Mouse (Mus musculus) left cerebral cortex, postnatal 25 days (tissue): ENCODE data around the gene Rnf114. TPM values are rescaled to one million over a fixed set of nuclear protein-coding genes. Genes with fewer than 3 reads are reported as not detected.

Experiments used
- DNase-seq, 2 experiments: peaks; one replicate each; pipeline ENCODE4 v3.0.0; 2022; ENCODE audit warnings: low spot score in 2 of 2, mixed read lengths in 1 of 2
- intact Hi-C: fragments of 180-260 bp; cut with DNase I; formaldehyde crosslinking; loops from one replicate; pipeline ENCODE4 v1.15.1; 2025
- total RNA-seq, 2 experiments: library from RNA; stranded (reverse); gene quantifications; 2 replicates each; pipeline ENCODE4 v1.2.3; 2021

Gene Rnf114
- total RNA-seq, 2 experiments from 2014 or later = 59.7 to 61.3 TPM

DNA sequence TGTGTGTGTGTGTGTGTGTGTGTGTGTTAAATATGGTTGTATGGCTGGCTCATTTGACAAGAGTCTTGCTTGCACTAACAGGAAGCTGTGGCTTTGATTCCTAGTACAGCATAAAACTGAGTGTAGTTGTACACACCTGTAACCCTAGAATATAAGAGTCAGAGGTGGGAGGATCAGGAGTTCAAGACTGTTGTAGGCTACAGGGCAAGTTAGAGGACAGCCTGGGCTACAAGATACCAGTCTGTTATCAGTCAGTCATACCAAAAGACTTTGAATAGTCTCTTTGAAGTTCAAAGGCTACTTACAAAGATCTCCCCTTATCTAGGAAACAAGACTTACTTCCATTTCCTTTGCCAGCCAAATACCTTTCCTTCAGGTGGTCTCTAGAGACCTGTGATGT is 41.4 kb downstream of the Rnf114 start:
- intact Hi-C loops = loop anchor here (5.0 kb wide), 1 partner anchor 363 kb away; no protein-coding TSS in a partner anchor
- no peak for DNase-seq

DNA sequence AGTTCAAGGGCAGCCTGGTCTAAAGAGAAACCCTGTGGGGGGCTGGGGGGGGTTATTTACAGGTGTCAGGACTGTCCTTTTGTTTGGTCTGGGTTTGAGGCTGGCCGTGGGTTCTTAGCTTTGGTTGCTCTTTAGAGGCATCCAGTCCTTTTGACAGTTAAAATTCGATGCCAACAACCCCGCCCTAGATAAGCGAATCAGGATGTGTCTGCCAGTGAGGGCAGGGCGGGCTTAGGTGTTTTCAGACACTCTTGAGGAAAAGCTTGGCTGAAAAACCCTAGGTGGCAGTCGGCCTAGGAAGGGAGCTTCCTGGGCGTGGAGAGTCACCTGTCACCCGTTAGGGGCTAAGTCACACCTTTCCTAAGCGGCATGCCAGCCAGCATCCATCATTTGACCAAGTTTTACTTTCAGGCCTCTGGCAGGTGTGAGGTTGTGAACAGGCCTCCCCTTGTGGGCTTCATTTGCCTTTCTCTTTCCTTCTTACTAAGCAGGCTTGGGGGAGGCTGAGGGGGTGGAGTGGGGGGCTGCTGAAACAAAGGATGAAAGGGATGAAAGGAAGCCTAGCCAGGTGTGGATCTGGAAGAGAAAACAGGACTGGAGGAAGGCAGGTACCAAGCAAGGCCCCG is 44.0 kb downstream of the Rnf114 start:
- no peak for DNase-seq
- intact Hi-C loops = no loop called here

DNA sequence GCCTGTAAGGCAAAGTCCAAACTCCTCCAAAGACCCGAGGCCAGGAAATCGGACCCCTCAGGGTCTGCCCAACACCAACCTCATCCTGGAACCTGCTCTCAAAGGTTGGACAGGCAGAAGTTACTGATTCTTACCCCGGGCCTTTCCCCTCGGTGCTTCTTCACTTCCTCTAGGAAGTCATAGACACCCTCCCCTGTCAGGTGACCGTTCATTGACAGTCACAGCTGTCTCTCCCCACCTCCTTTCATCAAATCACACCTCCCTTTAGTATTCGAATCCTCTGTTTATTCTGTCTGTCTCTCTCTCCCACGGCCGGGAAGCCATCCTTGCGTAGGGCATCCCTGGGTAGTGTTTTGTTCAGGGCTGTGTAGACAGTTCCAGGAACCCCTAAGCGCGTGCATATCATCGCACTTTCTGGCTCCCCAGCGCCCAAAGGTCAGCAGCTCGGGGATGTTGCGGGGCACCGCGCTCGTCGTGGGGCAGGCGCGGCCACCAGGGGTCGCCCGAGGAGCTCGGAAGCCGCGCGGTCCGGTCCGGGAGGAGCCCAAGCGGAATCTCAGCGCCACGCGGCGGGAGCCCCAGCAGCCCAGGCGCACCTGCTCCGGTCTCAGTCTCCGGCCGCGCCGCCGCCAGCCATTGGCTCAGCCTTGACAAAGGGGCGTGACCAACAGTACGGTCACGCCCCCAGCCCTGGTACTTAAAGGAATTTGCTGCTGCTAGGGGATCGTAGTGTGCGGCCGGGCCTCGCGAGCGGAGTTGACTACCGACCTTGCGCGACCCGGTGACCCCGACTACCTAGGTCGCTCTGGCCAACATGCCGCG is 45.2 kb downstream of the Rnf114 start, which contains the start of gene Snai1:
Gene Snai1 (plus strand): TSS at position 720 of the 822 bp plus-strand sequence.
- intact Hi-C loops = loop anchor here (1.0 kb wide), 1 partner anchor 68 kb away; no protein-coding TSS in a partner anchor
- DNase-seq = peak; percentile 75 to 83

DNA sequence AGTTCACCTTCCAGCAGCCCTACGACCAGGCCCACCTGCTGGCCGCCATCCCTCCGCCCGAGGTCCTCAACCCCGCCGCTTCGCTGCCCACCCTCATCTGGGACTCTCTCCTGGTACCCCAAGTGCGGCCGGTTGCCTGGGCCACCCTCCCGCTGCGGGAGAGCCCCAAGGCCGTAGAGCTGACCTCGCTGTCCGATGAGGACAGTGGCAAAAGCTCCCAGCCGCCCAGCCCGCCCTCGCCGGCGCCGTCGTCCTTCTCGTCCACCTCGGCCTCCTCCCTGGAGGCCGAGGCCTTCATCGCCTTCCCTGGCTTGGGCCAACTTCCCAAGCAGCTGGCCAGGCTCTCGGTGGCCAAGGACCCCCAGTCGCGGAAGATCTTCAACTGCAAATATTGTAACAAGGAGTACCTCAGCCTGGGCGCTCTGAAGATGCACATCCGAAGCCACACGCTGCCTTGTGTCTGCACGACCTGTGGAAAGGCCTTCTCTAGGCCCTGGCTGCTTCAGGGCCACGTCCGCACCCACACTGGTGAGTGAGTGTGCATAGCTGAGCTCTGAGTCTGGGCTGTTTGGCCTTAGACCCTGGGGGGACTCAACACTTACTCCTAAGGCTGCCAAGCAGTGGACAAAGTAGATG is 46.3 kb downstream of the Rnf114 start:
- DNase-seq = no peak
- intact Hi-C loops = no loop called here

DNA sequence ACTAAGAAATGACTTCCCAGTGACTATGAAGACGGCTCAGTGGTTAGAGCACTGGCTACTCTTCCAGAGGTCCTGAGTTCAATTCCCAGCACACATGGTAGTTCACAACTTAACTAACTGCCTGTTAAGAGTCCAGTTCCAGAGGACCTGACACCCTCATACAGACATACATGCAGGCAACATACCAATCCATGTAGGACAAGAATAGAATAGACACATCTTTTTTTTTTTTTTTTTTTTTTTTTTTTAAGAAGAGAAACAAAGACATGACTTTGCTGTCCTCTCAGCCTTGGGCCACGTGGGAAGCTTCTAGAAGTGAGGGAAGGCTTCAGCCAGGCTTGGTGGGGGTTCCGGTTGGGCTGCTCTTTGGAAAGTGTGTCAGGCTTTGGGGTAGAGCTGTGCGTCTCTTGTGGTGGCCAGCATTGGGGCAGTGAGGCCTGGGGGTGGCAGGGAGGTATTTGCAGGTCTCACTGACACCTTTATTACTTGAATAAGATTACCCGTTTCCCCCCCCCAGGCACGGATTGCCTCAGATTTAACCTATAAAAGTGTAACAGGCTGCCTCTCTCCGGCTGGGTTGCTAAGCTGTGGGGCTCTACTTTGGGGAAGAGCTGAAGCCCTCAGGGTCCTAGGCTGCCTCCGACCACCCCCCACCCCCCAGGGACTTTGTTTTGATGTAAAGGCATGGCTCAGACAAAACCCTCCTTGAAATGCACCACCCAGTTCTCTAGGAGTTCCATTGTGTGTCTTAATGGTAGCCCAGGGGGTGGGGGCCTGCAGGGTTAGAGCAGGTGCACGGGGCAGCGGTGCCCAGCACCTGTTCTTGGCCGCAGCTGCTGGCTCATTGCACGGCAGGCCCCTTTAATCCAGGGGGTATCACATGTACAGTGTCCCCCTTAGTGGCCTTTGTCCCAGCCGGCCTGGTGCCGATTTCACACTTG is 47.4 kb downstream of the Rnf114 start:
- intact Hi-C loops = no loop called here
- no peak for DNase-seq

DNA sequence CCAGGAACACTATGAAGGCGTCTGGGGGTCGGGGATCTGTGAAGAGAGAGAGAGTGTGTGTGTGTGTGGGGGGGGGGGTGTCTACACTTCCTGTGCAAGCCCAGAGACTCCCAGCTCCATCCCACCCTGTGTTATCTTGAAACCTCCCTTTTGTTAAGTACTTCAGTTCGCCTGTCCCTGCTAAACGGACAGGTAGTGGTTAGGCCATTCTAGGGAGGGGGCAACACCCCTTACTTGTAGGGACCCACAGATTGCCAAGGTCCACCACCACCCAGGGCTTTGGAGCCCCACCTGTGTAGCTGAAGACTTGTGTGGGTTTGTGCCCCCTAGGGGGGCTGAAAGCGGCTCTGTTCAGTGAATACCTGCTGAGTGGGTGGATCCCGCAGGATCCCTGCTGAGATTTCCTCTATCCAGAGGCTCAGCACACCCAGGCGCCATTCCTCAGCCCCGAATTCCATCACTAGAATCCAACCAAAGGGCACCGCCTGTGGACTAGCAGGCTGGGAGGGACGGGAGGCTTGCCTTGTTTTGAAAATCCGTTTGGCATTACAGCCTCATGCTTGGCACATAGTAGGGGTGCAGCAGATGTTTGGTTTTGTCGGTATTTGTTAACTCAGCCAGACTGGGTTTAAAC is 48.1 kb downstream of the Rnf114 start:
- intact Hi-C loops = no loop called here
- no peak for DNase-seq

DNA sequence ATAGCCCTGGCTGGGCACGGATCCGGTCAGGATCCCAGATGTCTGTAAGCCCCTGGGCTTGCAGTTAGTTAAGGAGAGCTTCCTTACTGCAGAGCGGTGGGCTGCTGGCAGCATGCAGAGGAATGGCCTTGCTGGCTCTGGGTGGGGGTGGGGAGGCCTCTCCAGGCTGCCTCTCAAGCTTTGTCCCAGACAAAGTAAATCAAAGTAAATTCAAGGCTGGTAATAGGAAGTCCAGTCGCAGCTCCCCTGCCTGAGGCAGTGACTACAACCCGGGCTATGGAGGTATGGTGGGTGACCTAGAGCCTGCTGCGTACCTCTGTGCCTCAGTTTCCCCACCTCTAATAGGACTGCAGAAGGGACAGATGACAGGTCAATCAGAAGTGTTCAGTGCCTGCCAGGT is 48.9 kb downstream of the Rnf114 start:
- no peak for DNase-seq
- intact Hi-C loops = no loop called here

DNA sequence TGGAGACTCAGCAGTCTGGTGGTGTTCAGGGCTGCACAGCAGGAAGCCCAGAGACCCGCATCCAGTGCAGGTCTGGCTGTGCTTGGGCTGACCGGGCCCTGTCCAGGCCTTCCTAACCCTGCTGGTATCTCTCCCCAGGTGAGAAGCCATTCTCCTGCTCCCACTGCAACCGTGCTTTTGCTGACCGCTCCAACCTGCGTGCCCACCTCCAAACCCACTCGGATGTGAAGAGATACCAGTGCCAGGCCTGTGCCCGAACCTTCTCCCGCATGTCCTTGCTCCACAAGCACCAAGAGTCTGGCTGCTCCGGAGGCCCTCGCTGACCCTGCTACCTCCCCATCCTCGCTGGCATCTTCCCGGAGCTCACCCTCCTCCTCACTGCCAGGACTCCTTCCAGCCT is 49.3 kb downstream of the Rnf114 start:
- intact Hi-C loops = no loop called here
- DNase-seq = no peak

DNA sequence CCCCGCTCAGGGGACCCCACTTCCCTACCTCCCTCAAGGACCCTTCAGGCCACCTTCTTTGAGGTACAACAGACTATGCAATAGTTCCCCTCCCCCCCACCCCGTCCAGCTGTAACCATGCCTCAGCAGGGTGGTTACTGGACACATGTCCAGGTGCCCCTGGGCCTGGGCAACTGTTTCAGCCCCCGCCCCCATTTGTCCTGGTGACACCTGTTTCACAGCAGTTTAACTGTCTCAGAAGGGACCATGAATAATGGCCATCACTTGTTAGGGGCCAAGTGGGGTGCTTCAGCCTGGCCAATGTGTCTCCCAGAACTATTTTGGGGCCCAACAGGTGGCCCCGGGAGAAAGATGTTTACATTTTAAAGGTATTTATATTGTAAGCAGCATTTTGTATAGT is 49.9 kb downstream of the Rnf114 start:
- no peak for DNase-seq
- intact Hi-C loops = no loop called here

DNA sequence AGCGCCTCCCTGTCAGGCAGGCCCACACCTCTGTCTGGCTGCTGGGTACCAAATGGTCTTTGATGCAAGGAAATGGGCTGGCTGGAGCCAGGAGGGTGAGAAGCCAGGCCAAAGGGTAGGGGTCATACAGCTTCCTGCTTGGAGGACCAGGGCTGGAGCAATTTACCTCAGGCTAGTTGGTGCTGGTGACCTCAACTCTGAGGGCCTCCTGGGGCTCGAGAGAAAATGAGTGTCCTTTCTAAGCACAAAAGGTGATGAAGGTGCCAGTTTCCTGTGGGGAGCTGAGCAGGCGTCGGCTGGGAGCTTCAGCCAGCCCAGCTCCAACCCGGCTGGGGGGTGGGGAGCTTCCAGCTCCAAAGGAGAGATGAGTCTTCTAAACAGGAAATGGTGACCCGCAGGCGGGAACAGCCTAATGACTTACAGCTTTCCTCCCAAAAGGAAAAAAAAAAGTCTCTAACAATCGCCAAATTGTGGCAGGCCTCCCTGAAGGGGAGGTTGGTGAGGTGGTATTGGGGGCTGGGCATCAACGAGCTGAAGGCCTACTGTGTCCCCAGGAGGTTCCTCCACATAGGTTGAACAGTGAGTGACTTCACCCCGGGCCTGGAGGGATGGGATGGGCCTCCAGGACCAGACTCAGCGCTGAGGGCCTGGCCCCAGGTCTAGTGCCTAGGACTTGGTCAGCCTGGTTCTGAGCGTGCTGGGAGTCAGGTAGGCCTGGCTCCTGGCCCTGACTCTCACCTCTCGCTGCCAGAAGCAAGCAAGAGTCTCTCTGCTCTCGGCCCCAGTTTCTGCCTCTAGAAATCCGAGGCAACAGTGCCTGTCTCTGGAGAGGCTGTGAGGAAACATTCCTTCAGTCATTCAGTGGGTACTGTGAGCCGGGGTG is 50.9 kb downstream of the Rnf114 start:
- intact Hi-C loops = no loop called here
- no peak for DNase-seq

DNA sequence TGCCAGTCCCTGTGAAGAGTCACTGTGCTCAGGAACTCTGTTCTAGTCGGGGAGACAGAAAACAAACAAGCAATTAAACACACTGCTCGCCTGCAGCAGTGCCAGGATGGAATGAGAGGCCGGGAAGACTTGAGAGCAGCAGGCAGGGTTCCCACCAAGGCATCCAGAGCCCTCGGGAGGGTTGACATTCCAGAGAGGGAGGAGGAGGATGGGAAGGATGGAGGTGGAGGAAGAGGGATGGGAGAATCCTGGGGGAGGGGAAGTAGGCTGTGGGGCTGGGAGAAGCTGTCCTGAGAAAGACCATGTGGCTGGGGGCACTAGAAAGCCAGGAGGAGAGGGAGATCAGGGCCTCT is 51.5 kb downstream of the Rnf114 start:
- no peak for DNase-seq
- intact Hi-C loops = no loop called here

DNA sequence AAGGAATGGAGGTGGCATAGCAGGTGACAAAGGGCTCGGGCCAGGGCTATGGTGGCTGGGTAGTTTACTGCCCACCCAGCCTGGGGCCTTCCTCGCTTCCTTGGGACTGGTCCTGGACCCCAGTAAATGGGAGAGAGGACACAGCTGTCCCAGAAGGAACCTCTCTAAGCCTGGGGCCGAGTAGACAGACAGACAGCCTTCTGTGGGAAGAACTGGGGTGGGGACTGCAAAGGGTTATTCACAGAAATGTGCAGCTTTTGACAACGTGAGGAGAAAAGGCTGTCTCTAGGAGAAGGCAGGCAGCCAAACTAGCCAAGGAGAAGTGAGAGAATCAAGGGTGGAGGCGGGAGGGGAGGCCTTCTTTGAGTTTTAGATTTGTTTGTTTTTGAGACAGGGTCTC is 52.0 kb downstream of the Rnf114 start:
- intact Hi-C loops = no loop called here
- no peak for DNase-seq

DNA sequence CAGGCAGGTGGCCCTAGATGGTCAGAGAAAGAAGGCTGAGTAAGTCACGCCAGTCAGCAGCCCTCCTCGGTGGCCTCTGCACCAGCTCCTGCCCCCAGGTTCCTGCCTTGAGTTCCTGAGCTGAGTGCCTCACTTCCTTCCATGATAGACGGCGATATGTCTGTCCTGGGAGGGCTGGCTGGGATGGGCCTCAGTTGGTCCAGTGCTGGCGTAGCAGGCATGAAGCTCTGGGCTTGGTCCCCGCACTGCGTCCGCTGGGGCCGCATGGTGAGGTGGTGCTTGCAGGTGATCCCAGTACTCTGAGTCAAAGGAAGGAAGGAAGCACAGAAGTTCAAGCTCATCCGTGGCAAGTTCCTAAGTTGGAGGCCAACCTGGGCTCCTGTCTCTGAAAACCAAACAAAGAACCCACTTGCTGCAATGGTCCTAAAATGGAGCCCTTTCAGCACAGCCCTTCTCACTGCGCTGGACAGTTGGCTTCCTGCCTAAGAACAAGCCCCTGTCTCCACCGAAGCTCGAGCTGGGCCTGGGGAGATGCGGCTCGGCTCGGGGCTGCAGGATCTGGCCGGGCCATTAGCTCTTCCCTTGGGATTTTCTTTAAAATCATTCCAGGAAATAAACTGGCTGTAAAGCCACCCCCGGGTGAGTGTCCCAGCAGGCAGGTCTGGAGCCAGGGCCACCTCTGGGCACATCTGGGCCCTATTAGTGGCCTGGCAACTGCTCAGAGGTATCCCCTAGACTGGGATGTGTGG is 54.2 kb downstream of the Rnf114 start:
- DNase-seq = no peak

DNA sequence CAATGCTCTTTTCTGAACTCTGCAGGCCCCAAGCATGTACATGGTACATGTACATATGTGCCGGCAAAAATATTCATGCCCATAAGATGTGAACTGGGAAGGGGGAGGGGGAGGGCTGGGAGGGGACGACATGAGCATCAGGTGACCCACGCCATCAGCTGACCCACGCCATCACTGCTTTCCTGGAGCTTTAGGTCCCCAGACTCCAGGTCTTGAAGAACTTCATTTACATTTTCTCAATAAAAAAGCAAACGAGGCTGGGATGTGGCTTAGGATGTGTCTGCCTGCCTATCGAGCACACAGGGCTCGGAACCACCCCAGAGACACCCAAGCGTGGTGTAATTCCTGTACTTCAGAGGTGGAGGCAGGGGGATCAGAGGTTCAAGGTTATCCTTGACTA is 55.0 kb downstream of the Rnf114 start:
- intact Hi-C loops = no loop called here
- DNase-seq = no peak

More for the DNA sequence above, 54.2 kb downstream of the Rnf114 start:
- intact Hi-C loops = no loop called here

DNA sequence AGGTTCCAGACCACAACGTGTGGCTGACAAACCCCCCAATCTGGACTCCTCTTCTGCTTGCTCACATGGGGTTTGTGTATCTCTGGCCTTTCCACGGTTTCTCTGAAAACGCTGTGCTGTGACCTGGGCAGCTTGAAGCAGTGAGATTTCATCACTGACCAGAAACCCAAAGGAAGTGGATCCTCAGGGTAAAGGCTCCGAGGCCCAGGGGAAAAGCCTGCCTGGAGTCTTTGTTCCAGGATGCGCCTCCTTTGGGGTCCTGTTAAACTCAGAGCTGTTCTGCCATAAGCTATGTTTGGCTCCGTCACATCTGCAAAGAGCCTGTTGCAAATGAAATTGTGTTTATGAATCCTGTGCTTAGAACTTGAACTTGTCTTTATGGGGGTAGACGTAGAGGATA is 56.5 kb downstream of the Rnf114 start:
- DNase-seq = no peak
- intact Hi-C loops = no loop called here

DNA sequence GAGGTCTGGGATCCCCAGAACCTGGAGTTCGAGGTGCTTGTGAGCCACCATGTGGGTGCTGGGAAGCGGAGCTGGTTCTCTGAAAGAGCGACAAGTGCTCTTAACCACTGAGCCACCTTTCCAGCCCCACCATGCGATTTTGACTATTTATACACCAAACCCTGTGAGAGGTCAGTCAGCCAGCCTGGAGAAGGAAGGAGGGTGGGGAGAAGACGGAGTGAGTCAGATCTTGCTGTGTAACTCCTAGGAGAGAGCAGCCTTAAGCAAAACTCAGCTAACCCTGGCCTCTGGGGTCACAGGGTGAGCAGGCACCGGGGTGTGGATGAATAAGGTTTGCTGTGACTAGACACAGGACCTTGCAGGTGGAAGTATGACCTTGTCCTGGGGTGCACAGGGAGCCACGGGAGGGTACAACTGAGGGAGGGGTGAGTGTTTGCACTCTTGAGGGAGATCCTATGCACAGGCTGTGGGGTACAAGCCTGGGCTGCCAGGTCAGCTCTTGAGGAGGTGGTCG is 58.0 kb downstream of the Rnf114 start:
- no peak for DNase-seq
- intact Hi-C loops = loop anchor here (5.0 kb wide), 1 partner anchor 37 kb away; no protein-coding TSS in a partner anchor

DNA sequence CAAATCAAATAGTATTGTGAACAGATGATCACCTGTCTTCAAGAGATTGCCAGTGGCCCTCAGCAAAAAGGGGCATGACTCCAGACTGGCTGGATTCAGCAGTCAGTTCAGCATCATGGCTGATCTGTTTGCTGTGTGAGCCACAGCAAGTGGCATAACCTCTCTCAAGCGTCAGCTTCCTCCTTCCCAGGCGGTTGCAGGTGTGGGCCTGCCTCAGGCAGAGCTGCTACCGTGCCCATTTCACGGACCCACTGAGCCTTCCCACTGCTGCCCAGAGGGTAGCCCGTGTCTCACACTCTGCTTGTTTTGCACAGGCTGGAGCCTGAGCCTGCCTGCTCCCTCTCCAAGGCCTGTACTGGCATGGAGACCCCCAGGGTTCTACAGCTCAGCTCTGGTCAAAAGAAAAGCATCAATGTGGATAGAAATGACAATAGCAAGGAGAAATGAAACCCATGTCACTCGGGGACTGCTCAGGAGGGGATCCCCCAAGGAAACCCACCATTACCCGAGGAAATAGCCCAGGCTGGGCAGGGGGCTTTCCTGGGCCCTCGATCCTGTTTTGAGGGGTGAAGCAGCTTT is 59.0 kb downstream of the Rnf114 start:
- no peak for DNase-seq
- intact Hi-C loops = loop anchor here (5.0 kb wide), 1 partner anchor 36 kb away; no protein-coding TSS in a partner anchor
